Mouse (Mus musculus) embryonic stem cell, embryonic (primary cell): Measurements from ENCODE around the gene Vps13c.

ENCODE experiments used
- CTCF ChIA-PET, 4 experiments: fragments of 300-600 bp in 2 of 4; fragments of 350-600 bp in 2 of 4; sonication (Branson Sonifier 250); formaldehyde crosslinking; loops; one replicate each; lab custom pipeline; 2022; ENCODE audit warnings: inconsistent platforms in 2 of 4; lab: Charles Lee
- POLR2A ChIA-PET, 4 experiments: fragments of 300-600 bp in 2 of 4; fragments of 350-600 bp in 2 of 4; sonication (Branson Sonifier 250); formaldehyde crosslinking; loops; one replicate each; lab custom pipeline; 2022; ENCODE audit warnings: antibody characterized with exemption in 4 of 4, inconsistent platforms in 1 of 4; lab: Charles Lee

Gene Vps13c

DNA sequence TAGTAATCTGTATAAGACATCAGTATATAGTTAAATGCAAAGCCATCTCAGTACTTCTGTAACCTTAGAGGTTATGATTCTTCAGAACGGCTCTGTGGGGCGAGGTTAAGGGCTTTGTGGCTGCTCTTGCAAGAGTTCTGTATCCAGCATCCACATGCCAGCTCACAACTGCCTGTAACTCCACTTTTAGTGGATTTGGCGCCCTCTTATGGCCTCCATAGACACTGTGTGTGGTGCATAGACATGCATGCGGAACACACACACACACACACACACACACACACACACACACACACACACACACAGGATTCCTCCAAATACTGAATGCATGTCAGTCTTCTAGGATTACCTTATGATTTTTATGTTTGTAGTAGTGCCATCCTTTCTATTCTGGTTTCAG is 11.0 kb downstream of the Vps13c start:
- ChIA-PET POLR2A (interaction anchor here in 3 of 4 experiments (0.6 to 2.0 kb wide), 5 partner anchors 9 to 42 kb away, joined by 3 to 5 read pairs (median 3); partner anchors contain the start of gene C2cd4a (in 1 of the 3)), CTCF (interaction anchor here (0.6 to 5.4 kb wide), 43 partner anchors 11 to 1448 kb away, joined by 3 to 42 read pairs (median 4); partner anchors contain the start of genes C2cd4a (in 2 of the 4), C2cd4b (in 1 of the 4) and Vps13c (in 1 of the 4))

DNA sequence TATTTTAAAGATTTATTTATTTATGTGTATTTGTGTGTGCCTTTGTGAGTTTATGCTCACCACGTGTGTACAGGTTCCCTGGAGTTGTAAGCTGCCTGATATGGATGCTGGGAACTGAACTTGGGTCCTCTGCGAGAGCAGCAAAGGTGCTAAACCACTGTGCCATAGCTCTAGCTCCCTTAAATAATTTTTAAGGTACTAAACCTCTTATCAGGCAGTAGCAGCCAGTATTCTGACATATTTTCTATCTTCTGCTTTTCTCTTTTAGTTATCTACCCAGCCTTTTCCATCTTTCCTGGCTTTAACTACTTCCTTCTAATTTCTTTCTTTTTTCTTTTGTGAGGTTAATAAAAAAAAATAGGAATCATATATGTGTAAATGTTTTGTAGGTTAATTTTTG is 20.1 kb downstream of the Vps13c start:
- ChIA-PET CTCF (interaction anchor here in 2 of 4 experiments (0.8 to 1.2 kb wide), 2 partner anchors 15 to 334 kb away, joined by 3 read pairs; no protein-coding TSS in a partner anchor), POLR2A (interaction anchor here in 1 of 4 experiments (1.0 to 1.7 kb wide), 2 partner anchors 13 to 29 kb away, joined by 4 to 5 read pairs; no protein-coding TSS in a partner anchor)

DNA sequence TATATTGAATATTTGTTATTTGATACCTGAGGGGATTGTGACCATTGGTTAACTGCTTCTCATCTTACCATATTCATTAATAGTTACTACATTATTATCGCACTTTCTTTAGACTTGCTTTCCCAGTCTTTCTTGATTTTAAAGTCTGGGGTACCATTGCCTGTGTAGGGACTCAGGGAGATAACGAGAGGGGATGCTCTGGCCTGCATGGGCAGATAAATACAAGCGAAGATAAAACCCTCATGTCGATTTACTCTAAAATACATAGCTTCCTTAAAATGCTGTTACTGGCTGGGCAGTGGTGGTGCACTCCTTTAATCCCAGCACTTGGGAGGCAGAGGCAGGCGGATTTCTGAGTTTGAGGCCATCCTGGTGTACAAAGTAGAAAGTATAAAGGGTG is 23.1 kb downstream of the Vps13c start:
- CTCF ChIA-PET, result no interaction called here
- POLR2A ChIA-PET, result interaction anchor here in 1 of 4 experiments (0.7 kb wide), 1 partner anchor 64 kb away, joined by 5 read pairs; no protein-coding TSS in a partner anchor

DNA sequence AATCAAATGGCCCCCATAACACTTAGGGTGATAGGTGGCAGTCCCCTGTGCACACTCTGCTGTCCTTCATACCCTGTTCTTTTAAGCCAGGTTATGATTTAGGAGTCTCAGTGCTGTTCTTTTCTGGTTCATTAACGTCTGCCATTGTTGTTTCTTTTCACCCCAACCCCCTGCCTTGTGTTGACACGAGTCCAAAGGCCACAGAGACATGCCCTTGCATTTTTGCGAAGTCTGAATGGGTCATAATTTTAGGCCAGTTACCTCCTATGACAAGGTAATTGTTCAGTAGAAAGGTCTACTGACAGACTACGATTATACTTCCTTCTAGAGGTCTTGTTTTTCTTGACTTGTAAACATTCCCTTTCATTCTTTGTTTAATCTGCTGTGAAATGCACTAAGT is 23.8 kb downstream of the Vps13c start:
- ChIA-PET POLR2A (interaction anchor here in 1 of 4 experiments (1.1 kb wide), 1 partner anchor 11 kb away, joined by 5 read pairs; no protein-coding TSS in a partner anchor), CTCF (interaction anchor here (0.6 to 1.8 kb wide), 5 partner anchors 11 to 153 kb away, joined by 3 to 6 read pairs (median 5); no protein-coding TSS in a partner anchor)

DNA sequence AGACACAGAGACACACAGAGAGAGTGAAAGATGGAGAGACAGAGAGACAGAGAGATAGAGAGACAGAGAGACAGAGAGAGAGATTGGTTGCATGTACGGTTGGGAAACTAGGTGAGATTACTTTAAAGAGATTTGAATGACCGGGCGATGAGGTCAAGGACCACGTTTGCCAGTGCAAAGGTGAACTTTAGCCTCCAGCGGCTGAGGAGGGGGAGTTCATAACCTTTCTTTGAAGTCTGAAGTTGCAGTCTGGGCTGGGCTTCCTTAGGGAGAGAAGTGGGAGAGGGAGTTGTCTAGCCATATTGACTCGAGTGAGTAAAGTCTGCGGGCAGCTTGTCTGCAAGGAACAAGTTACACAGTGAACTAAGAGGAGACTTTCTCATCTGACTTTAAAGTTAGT is 25.2 kb downstream of the Vps13c start:
- CTCF ChIA-PET, result interaction anchor here in 1 of 4 experiments (1.5 to 1.8 kb wide), 2 partner anchors 10 to 13 kb away, joined by 4 to 6 read pairs; no protein-coding TSS in a partner anchor
- POLR2A ChIA-PET, result interaction anchor here in 1 of 4 experiments (1.1 kb wide), 1 partner anchor 10 kb away, joined by 5 read pairs; no protein-coding TSS in a partner anchor

DNA sequence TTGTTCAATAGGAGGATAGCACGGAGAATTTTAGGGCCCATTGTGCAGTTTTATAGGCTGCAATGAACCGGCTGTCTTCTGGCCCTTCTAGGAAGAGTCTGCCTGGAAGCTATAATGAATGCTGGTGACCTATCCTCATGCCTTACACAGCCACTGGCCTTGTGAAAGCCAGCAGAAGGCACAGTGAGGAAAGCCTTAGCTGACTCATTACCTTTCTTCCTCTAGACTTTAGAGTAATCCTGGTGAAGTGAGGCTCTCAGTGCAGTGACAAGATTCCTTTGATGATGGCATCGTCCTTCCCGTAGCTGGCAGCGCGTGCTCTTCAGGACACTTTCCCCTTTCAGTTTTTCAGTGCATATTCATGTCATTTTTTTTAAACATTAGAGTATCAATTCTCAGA is 27.2 kb downstream of the Vps13c start:
- ChIA-PET POLR2A (no interaction called here), CTCF (interaction anchor here in 2 of 4 experiments (0.7 to 0.8 kb wide), 2 partner anchors 17 kb away, joined by 3 to 7 read pairs; no protein-coding TSS in a partner anchor)

DNA sequence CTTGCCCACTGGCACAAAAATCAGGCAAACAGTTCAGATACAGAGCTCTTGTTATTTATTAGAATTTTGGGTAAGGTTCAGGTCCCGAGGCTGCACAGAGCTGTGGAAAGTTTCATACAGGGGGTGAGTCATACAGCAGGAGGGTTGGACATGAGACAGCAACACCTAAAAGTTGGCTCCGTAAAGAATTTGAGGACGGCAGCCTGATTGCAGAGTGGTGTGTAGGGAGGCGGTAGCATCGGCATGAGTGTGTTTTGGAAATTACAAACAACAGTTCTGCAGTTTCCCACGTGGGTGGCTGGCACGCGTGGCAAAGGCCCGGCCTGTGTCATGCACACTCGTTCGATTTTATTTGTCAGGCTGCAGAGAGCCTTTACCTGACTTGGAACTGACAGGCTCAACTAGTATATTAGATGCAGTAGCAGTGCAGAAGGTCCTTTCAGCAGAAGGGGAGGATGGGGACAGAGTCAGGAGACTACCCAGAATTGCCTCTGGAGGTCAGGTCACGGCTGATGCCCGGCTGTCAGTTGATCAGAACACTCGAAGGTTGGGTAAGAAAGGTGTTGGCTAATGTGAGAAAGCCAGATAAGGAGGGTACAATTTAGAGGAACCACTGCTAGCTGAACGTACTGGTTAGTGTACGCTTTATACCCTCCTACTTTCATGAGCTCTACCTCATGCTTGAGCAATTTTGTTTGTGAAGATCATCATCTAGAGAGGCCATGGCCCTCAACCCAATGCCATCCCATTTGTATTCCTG is 29.7 kb downstream of the Vps13c start:
- CTCF ChIA-PET, result interaction anchor here in 1 of 4 experiments (0.8 to 1.1 kb wide), 2 partner anchors 19 to 42 kb away, joined by 3 to 4 read pairs; no protein-coding TSS in a partner anchor

DNA sequence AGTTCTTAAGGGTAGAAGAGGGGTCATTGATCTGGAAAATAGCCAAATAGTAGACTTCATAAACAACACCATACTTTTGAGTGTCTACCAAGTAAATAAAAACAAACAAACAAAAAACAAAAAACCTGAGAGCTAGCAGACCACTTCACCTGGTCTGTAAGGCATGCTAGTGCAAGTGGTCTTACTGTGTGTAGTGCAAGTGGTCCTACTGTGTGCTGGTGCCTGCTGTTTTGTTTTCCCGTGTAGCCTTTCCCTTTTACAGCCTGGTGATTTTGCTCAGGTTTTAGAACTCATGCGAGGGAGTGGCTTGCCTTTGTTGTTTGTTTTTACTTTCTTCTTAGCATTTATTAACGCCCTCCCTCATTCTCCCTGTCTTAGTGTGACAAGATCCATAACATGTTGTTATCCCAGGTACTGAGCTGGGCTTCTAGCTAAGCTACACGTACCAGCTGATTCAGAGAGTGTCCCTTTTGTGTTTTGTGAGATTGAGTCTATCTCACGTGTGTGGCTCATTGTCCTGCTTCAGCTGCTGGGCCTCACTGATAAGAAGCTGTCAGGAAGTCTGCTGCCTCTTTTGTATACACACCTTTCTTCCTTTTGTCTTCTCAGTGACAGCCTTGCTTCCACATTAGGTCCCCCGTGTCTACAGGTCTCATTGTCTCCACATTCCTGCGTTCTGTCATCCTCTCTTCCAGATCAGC is 34.5 kb downstream of the Vps13c start:
- ChIA-PET POLR2A (interaction anchor here in 2 of 4 experiments (0.7 to 1.2 kb wide), 3 partner anchors 10 to 16 kb away, joined by 3 to 5 read pairs (median 3); no protein-coding TSS in a partner anchor), CTCF (interaction anchor here (0.6 to 2.1 kb wide), 24 partner anchors 10 to 1340 kb away, joined by 3 to 16 read pairs (median 4); partner anchors contain the start of genes C2cd4a (in 1 of the 4) and C2cd4b (in 1 of the 4))

More for the DNA sequence above, 29.7 kb downstream of the Vps13c start:
- POLR2A ChIA-PET, result no interaction called here

DNA sequence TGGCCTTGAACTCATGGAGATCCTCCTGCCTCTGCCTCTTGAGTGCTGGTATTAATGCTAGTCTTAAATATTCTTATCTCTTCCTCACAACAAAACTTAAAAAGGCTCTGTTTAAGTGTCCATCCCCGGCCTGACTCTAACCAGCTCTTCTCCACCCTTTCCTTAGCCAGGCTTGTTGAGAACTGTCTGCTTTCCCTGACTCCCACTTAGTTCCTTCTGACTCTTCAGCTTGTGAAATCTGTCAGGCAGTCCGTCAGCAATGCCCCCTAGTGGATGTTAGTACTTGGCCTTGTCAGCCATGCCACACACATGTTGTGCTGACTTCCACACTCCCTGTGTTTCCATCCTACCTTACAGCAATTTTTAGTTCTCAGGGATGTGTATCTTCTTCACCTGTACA is 35.1 kb downstream of the Vps13c start:
- ChIA-PET POLR2A (interaction anchor here in 2 of 4 experiments (0.7 to 1.2 kb wide), 3 partner anchors 11 to 82 kb away, joined by 3 to 5 read pairs (median 3); no protein-coding TSS in a partner anchor), CTCF (interaction anchor here (0.6 to 2.1 kb wide), 23 partner anchors 10 to 584 kb away, joined by 3 to 16 read pairs (median 4); partner anchors contain the start of genes C2cd4a (in 1 of the 4) and C2cd4b (in 1 of the 4))

DNA sequence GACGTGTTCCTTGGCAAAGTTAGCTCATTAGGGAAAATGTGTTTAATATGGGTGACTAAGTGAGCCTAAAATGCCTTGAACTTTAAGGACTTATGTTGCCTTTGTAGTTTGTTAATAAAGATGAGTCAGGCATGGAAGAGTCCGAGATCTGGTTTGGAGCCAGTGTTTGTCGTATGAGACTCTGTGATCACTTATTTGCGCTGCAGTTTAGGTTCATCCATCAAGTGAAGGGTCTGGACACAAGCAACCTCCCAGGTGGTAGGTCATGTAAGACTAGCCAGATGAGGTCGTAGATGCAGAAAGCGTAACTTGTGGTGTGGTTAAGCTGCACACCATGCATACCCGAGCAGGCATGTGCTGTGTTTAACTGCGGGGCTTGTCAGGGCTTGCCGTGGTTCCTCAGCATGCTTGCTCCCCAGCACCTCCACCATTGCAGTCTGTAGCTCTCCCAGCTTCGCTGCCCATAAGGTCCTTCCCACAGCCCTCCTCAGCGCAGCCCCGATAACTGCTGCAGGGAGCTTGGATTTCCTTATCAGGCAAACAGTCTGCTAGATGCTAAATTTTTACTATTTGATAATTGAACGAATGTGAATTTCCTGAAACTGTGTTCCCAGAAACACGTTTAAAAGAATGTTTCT is 37.0 kb downstream of the Vps13c start:
- CTCF ChIA-PET, result interaction anchor here in 2 of 4 experiments (0.6 to 2.4 kb wide), 3 partner anchors 22 to 52 kb away, joined by 3 to 12 read pairs (median 3); no protein-coding TSS in a partner anchor
- POLR2A ChIA-PET, result interaction anchor here in 2 of 4 experiments (0.5 to 0.7 kb wide), 4 partner anchors 10 to 1578 kb away, joined by 3 to 7 read pairs (median 3); no protein-coding TSS in a partner anchor

DNA sequence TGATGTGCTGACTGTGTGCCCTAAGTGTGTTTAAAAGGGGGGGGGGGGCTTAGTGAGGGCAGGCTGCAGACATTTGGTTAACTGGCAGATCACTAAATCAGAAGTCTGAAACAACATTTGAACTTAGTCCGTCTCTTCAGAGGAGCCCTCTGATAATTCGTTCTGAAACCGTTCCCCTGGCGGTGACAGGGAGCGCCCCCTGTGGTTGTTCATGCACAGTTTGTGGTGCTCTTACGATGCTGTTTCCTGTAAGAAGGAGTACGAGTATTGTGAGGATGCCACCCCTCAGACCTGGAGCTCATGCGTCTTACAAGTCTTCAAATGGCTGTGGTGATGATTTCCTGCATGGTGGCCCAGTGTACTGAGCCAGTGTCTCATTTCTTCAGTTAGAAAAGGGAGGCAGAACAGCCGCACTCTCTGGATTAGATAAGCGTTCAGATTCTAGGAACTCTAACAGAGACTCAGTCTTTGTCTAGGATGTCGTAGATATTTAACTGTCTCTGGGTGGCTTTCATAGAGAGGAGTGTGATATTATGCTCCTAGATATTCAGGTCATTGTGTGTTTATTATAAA is 38.1 kb downstream of the Vps13c start:
- ChIA-PET POLR2A (no interaction called here), CTCF (interaction anchor here in 3 of 4 experiments (0.7 to 2.4 kb wide), 6 partner anchors 9 to 389 kb away, joined by 3 to 12 read pairs (median 4); no protein-coding TSS in a partner anchor)

DNA sequence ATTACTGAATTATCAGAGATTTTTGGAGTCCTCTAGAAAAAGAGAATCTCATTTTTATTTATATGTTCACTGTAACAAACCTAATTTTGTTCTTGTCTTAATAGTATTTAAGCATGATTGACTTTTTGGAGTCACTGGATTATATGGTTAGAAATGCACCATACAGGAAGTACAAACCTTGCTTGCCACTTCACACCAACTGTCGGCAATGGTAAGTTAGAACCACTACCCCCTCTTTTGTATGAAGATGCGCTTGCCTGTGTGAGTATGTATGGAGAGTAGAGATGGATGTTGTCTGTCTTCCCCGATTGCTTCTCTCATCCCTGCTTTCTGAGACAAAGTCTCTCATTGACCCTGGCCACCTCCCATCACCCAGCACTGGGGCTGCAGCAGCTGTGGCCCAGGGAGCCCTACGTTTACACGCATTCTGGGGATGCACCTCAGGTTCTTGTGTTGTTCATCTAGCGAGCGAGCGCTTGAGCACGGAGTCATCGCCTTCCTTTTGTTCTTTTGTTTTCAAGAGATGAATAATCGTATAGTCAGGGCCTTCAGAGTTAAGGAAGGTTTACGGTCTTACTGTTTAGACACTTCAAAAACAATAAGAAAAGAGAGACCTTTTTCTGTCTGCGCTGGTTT is 43.3 kb downstream of the Vps13c start:
- CTCF ChIA-PET, result interaction anchor here in 2 of 4 experiments (0.5 to 1.0 kb wide), 3 partner anchors 21 to 55 kb away, joined by 3 to 8 read pairs (median 4); no protein-coding TSS in a partner anchor
- POLR2A ChIA-PET, result interaction anchor here in 1 of 4 experiments (0.5 kb wide), 1 partner anchor 112 kb away, joined by 3 read pairs; no protein-coding TSS in a partner anchor

DNA sequence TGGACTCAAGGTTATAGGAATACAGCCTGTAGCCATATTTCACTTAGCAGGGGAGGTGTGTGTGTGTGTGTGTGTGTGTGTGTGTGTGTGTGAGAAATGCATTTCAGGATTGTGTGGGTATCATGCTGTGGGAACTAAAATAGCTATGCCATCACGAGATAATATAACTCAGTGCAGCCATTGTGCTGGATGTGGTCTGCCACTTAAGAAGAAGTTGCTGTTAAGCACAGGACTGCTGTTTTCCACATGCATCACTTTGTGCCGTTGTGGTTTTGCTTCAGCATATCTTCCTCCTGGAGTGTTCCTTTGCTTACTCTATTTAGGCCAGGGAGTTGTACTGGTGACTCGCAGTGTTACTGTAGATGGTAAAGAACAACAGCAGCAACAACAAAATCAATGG is 43.9 kb downstream of the Vps13c start:
- POLR2A ChIA-PET, result interaction anchor here in 1 of 4 experiments (0.5 kb wide), 1 partner anchor 112 kb away, joined by 3 read pairs; no protein-coding TSS in a partner anchor
- CTCF ChIA-PET, result interaction anchor here in 2 of 4 experiments (0.6 to 1.0 kb wide), 2 partner anchors 30 to 56 kb away, joined by 3 to 4 read pairs; no protein-coding TSS in a partner anchor

DNA sequence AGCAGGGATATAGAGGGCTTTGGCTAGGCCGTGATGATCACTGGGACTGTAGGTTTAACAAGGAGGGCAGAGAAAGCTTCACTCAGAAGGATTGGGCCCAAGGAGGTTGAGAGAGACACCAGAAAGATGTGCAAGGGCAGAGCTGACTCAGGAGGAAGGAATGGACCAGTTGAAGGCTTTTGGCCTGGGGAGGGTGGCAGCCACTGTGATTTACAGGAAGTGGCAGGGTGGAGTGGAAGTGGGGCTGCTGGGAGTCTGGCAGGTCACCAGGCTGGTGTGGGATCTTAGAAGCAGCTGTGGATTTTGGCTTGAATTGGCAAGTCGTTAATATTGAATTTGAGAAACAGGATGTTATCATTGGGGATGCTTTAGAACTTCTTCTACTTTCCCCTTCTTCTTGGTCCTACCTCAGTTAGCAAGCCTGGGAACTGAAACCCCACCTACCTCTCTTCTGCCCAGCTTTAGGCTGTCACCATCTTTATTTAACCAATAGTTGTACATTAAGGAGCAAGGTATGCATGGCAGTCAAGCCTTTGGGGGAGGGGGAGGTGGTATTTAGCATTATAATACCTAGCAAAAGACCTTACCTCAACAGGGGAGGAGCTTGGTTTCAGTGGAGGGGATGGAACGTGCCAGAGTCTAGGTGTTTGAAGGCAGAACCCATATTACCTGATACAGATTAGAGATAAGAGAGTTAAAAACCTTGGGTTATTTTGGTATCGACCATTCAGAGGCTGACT is 47.0 kb downstream of the Vps13c start:
- ChIA-PET POLR2A (interaction anchor here (0.5 to 1.5 kb wide), 6 partner anchors 10 to 1623 kb away, joined by 3 to 5 read pairs (median 3); no protein-coding TSS in a partner anchor), CTCF (interaction anchor here in 2 of 4 experiments (0.9 kb wide), 2 partner anchors 9 to 12 kb away, joined by 3 read pairs; no protein-coding TSS in a partner anchor)

DNA sequence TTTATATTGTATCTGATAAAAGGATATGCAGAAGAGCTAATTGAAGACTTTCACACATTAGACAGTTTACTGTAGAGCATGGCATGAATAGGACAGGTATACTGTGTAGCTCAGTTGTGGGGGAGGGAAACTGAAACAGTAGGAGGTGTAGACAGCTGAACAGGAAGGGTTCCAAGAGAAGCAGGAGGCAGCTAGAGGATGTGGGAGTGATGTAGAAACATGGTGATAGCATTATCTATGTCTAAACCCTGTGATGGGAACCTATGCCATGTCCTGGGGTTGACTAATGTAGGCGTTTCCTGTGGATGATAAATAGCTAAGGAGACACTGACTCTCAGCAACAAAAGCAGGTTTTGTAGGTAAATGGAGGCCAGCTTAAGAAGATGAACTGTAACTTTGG is 53.3 kb downstream of the Vps13c start:
- ChIA-PET POLR2A (interaction anchor here in 1 of 4 experiments (0.6 kb wide), 1 partner anchor 42 kb away, joined by 3 read pairs; no protein-coding TSS in a partner anchor), CTCF (no interaction called here)
